Mouse (Mus musculus) thymus, adult 2 months (tissue): ENCODE data around the gene Btbd9.

ENCODE experiments used
- CTCF ChIP-seq: fragments of 200-500 bp; IDR thresholded peaks from 2 replicates; pipeline ENCODE4 v1.5.1; 2012; ENCODE audit warnings: mild to moderate bottlenecking, control low read depth, low read length, moderate library complexity, borderline replicate concordance; ENCODE audit not compliant: control insufficient read depth, poor library complexity, insufficient read depth; ENCODE audit errors: extremely low read depth
- POLR2A ChIP-seq: fragments of 200-500 bp; IDR thresholded peaks from 2 replicates; pipeline ENCODE4 v1.6.1; 2012; ENCODE audit warnings: mild to moderate bottlenecking, low read length, control low read depth, moderate library complexity; ENCODE audit not compliant: control insufficient read depth, poor library complexity, insufficient read depth; ENCODE audit errors: extremely low read depth

DNA sequence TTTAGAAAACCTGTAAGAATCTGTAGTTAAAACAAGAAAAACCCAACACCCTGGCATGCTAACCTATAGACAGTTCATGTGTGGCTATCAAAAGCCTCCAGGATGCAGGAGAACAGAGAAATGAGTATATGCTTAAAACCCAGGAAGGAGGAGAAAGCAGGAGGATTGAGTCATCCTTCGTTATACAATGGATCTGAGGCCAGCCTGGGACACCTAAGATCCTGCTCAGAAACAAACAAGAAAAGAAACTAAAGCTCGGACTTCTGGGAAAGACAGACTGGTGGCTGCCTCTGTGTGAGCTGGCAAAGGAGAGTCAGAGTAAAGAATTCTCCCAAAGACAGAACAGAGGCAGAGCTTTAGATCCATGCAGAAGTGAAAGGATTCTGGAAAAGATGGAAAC, 17.7 kb downstream of the Btbd9 start:
- TF ChIP-seq CTCF (no peak), POLR2A (no peak)
